Mouse (Mus musculus) mesoderm, embryonic 11.5 days (tissue): ENCODE measurements around the gene Vldlr.

ENCODE experiments used
- DNase-seq: peaks from one replicate; pipeline ENCODE4 v3.0.0-alpha.2; 2012; ENCODE audit warnings: low read depth, low spot score

Vldlr gene

DNA sequence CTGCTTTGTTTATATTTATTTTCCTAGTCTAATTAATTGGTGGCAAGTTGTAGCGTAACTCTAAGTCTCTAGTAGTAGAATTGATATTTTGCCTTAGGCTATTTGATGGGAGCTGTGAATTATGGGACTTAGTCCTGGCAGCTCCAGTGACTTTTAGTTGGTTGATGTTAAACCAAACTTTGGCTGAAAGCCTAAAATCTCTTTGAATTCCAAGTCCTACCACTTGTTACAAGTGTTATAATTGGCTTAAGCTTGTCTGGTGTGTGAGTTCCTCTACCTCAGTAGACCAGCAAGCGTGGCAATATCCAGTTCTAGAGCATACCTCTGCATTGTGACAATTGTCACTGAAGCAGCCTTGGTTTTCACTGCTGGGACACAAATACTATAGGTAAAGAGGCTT, 17.1 kb downstream of the Vldlr start:
- no peak for DNase-seq

DNA sequence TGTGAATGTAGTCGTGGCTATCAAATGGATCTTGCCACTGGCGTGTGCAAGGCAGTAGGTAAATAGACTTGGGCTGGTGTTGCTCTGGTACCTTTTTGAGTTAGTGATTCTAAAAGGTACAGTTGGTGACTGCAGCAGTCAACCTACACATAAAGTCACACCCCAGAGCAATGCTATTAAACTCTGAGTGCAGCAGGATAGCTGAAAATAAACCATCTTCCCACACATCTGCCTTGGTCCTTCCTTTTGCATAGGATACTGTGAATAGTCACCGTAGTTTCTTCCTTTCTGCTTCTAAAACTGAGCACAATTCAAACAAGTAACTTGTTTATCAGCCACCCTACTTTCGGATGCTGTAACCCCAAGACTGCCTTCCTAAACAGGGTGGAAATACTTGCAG, 23.6 kb downstream of the Vldlr start:
- no peak for DNase-seq

DNA sequence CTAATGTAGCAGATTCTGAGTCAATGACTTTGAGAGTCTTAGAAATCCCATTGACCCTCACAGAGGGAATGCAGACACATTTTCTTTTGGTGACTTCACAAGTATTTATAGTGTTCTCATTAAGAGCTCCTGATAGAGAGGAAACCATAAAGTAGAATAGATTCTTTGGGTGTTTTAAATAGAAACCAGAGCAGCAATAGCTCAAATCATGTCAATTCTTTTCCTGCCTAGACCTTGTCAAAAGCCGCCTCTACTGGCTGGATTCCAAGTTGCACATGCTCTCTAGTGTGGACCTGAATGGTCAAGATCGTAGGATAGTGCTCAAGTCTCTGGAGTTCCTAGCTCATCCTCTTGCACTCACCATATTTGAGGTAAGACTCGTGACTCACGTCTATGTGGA, 27.2 kb downstream of the Vldlr start:
- no peak for DNase-seq

DNA sequence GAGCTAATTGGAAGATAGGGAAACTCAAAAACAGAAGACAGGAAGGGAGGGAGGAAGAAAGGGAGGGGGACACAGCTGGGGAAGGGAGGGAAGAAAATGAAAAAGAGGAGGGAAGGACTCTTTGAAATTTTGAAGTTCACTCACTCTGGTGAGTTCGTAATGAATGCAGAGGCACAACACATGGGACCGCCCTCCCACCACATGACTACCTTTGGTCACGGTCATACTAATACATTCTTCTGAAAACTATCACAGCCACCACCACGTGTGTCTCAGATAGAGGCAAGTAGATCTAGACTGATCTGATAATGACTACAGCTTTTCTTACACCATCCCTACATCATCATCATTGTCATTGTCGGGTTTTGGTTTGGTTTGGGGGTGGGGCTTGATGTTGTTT, 38.5 kb downstream of the Vldlr start:
- no peak for DNase-seq

DNA sequence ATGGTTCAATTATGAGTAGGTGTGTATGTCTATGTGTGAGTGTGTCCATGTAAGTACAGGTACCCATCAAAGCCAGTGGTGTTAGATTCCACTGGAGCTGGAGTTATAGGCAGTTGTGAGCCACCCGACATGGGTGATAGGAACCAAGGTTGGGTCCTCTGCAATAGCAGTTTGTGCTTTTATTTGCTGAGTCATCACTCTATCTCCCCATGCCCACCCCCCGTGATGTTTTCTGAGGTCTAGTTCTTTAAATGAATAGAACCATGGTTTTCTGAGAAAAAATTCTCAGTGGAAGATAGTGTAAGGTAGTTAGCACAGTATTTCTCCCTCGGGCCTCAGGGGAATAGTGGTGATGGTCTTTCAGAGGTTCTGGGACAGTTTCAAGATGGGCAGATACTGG, 39.4 kb downstream of the Vldlr start:
- no peak for DNase-seq

DNA sequence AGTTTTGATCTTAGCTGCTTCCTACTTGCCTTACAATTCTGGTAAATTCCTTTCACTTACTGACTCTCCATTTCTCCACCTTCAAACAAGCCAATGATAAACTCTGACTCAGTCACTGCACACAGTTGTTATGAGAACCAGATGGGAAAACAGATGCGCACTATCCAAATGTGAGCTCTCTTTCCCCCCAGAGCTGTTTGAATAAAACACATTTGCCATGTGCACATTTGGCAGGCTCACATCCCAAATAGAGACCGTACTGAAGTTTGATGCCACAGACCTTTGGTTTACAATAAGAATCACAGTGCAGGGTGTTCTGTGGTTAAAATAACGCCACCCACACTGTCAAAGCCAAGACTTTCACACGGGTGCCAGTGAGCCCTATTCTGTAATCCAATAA, 43.8 kb downstream of the Vldlr start:
- peak; percentile 37 for DNase-seq

DNA sequence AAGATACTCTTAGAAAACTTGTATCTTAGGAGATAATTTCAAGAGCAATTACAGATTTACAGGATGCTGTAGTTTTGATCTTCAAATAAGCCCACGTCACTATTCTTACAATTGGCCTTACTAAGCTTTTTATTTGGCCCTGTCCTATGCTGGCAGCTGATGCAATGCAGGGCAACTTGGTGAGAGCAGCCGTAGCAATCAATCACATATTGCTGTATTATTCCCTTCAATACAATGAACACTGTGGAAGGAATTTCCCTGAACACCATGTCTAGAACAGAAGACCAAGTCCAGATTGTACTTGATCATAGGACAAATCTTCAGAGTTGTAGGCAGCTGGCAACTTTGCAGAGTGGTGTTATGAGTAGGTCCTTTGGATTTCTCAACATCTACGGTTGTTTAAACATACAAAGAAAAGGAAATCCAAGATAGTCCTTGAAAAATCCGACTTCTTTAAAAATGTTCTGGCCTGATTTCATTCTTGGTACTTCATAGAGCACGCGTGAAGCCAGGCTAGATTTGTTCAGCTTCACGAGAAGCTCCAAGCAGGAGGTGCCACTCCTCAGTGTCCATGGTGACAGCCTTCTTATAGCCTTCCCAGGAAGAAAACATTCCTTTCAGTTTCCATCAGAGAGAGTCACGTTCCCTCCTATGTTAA, 44.5 kb downstream of the Vldlr start:
- DNase-seq, result no peak

DNA sequence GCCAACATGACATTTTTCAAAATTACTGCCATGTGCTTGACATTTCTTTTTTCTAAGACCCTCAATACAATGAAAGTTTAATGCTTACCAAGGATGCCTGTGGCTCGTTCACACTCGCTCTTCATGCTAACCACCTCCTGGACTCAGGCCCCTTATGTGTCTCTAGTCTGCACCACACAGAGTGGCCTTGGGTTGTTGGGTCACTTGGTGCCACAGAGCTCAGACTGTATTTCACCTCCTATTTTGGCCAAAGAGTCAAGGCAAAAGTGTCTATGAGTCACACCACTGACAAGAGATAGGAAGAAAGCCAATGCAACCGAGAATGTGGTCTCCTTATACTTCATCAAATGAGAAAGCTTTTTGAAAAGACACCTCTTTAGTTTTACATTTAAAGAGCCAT, 45.9 kb downstream of the Vldlr start:
- DNase-seq, result no peak

DNA sequence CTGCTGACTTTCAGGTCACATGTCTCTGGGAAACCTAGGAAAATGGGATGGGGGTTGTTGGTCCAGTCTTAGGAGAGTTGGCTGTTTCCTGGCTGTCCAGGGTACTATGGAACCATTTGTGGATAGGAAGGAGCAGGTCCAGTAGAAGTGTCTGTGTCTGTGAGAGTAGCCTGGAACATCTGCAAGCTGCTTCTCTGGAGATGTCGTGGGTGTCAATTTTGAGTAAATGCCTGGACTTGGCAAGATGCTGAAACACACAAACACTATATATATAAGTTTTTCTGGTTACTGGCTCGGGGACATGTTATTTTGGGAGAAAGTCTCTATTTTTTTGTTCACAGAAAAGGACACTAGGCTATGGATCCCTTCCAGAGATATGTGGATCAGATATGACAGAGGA, 57.1 kb downstream of the Vldlr start:
- DNase-seq, result no peak

DNA sequence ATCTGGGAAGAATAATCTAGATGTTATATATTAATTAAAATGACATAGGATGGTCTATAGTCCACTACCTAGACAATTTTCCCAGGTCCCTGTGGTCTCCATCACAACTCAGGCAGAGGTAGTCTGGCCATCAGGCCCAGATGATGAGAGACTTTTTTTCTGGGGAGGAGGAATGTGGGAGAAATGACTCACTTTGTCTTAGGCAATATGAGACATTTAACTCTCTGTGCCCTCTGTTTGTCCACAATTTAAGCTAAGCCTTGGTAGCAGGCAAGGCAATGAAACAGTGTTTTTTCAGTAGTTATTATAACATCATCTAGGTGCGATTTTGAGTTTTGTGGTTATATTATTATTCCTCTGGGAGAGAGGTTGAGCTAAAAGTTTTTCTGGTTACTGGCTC, 58.1 kb downstream of the Vldlr start:
- no peak for DNase-seq

DNA sequence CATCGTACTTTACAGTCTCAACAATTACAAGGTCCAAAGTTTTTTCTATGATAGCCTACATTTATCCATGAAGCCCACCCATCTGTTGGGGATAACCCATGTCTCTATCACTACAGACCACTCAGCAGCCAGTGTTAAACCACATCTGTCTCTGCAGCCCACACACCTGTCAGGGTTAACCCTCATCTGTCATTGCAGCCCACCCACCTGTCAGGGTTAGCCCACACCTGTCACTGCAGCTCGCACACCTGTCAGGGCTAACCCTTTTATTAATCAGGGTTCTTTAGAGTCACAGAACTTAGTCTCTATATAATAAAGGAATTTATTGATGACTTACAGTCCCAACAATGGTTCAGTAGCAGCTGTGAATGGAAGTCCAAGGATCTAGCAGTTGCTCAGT, 62.9 kb downstream of the Vldlr start:
- no peak for DNase-seq
